Mouse (Mus musculus): ENCODE measurements around the gene Scn1a. TPM values are rescaled to one million over a fixed set of nuclear protein-coding genes. Genes with fewer than 3 reads are reported as not detected.

Gene Scn1a
- polyA plus RNA-seq, 1 experiment from 2014 or later, result not detected

- peaks cover 21% of the 10 kb centered on the region for H3K27me3 ChIP-seq
- POLR2A ChIA-PET, result no interaction called here
- ATAC-seq, result no peak
These were observed 31.5 kb downstream of the Scn1a start for GRCm38 (mm10) chr2:66408899-66409739.

GRCm38 (mm10) chr2:66408456-66408855 is 32.2 kb downstream of the Scn1a start:
- ATAC-seq, result no peak

More at GRCm38 (mm10) chr2:66408899-66409739, 31.5 kb downstream of the Scn1a start:
- TF ChIP-seq CTCF (IDR thresholded peaks at IDR 0.05), result no peak
- in situ Hi-C loops (cut with MboI; ENCODE audit: low pct_unique_long_range_greater_than_20kb), result loop anchor here (5.0 to 25.0 kb wide), 3 partner anchors 152 to 1022 kb away; partner anchors contain the start of genes Scn2a and Ttc21b
- DNase-seq (ENCODE audit: low read depth, low spot score), result no peak
- CTCF ChIA-PET, result interaction anchor here (0.6 to 1.3 kb wide), 3 partner anchors 8 to 154 kb away, joined by 3 to 4 read pairs (median 3); partner anchors contain the start of gene Ttc21b

GRCm38 (mm10) chr2:66392586-66392985 is 48.1 kb downstream of the Scn1a start:
- in situ Hi-C loops (cut with MboI; ENCODE audit: low pct_unique_long_range_greater_than_20kb), result no loop called here
- POLR2A ChIA-PET, result no interaction called here
- CTCF ChIA-PET, result interaction anchor here (0.9 kb wide), 1 partner anchor 136 kb away, joined by 3 read pairs; the partner anchor contains the start of gene Ttc21b
- ATAC-seq (no peak), DNase-seq (ENCODE audit: low read depth, low spot score) (no peak)
- peaks cover 28% of the 10 kb centered on the region for H3K27me3 ChIP-seq
- TF ChIP-seq CTCF (IDR thresholded peaks at IDR 0.05), result no peak

More at GRCm38 (mm10) chr2:66408456-66408855, 32.2 kb downstream of the Scn1a start:
- no peak for DNase-seq (ENCODE audit: low read depth, low spot score)
- in situ Hi-C loops (cut with MboI; ENCODE audit: low pct_unique_long_range_greater_than_20kb), result loop anchor here (5.0 to 25.0 kb wide), 3 partner anchors 151 to 1021 kb away; partner anchors contain the start of genes Scn2a and Ttc21b
- CTCF ChIA-PET, result no interaction called here
- peaks cover 28% of the 10 kb centered on the region for H3K27me3 ChIP-seq
- POLR2A ChIA-PET, result no interaction called here
- no peak for TF ChIP-seq CTCF (IDR thresholded peaks at IDR 0.05)

- ATAC-seq (no peak), DNase-seq (ENCODE audit: low read depth, low spot score) (no peak)
- ChIA-PET CTCF (no interaction called here), POLR2A (no interaction called here)
- H3K27me3 ChIP-seq, result peaks cover 5% of the 10 kb centered on the region
- TF ChIP-seq CTCF (IDR thresholded peaks at IDR 0.05), result no peak
- in situ Hi-C loops (cut with MboI; ENCODE audit: low pct_unique_long_range_greater_than_20kb), result no loop called here
These were observed 72.7 kb downstream of the Scn1a start for GRCm38 (mm10) chr2:66367957-66368356.

- no peak for TF ChIP-seq CTCF (IDR thresholded peaks at IDR 0.05)
- CTCF ChIA-PET, result no interaction called here
- POLR2A ChIA-PET, result no interaction called here
- in situ Hi-C loops (cut with MboI; ENCODE audit: low pct_unique_long_range_greater_than_20kb), result no loop called here
- no peak for ATAC-seq
- no peak for DNase-seq (ENCODE audit: low read depth, low spot score)
- H3K27me3 ChIP-seq, result peaks cover 5% of the 10 kb centered on the region
These were observed 90.0 kb downstream of the Scn1a start for GRCm38 (mm10) chr2:66350590-66350989.

- H3K27me3 ChIP-seq, result peaks cover 5% of the 10 kb centered on the region
- ChIA-PET POLR2A (no interaction called here), CTCF (no interaction called here)
- no peak for DNase-seq (ENCODE audit: low read depth, low spot score)
- TF ChIP-seq CTCF (IDR thresholded peaks at IDR 0.05), result no peak
- in situ Hi-C loops (cut with MboI; ENCODE audit: low pct_unique_long_range_greater_than_20kb), result no loop called here
- no peak for ATAC-seq
These were observed 94.0 kb downstream of the Scn1a start for GRCm38 (mm10) chr2:66346622-66347021.

- in situ Hi-C loops (cut with MboI; ENCODE audit: low pct_unique_long_range_greater_than_20kb), result no loop called here
- ATAC-seq, result no peak
- DNase-seq (ENCODE audit: low read depth, low spot score), result no peak
These were observed 94.5 kb downstream of the Scn1a start for GRCm38 (mm10) chr2:66346181-66346580.

GRCm38 (mm10) chr2:66337406-66337805 is 103.2 kb downstream of the Scn1a start:
- ATAC-seq (no peak), DNase-seq (ENCODE audit: low read depth, low spot score) (no peak)
- no peak for TF ChIP-seq CTCF (IDR thresholded peaks at IDR 0.05)
- H3K27me3 ChIP-seq, result peaks cover 23% of the 10 kb centered on the region
- POLR2A ChIA-PET, result no interaction called here
- in situ Hi-C loops (cut with MboI; ENCODE audit: low pct_unique_long_range_greater_than_20kb), result no loop called here
- CTCF ChIA-PET, result no interaction called here

More at GRCm38 (mm10) chr2:66346181-66346580, 94.5 kb downstream of the Scn1a start:
- ChIA-PET CTCF (no interaction called here), POLR2A (no interaction called here)
- TF ChIP-seq CTCF (IDR thresholded peaks at IDR 0.05), result no peak
- H3K27me3 ChIP-seq, result peaks cover 5% of the 10 kb centered on the region

GRCm38 (mm10) chr2:66336396-66336795 is 104.2 kb downstream of the Scn1a start:
- in situ Hi-C loops (cut with MboI; ENCODE audit: low pct_unique_long_range_greater_than_20kb), result no loop called here
- DNase-seq (ENCODE audit: low read depth, low spot score), result no peak
- no peak for ATAC-seq
- peak; percentile 35 for TF ChIP-seq CTCF (IDR thresholded peaks at IDR 0.05)
- peaks cover 29% of the 10 kb centered on the region for H3K27me3 ChIP-seq
- POLR2A ChIA-PET, result no interaction called here
- CTCF ChIA-PET, result no interaction called here

- ChIA-PET CTCF (no interaction called here), POLR2A (no interaction called here)
- H3K27me3 ChIP-seq, result peaks cover 22% of the 10 kb centered on the region
- ATAC-seq, result no peak
- DNase-seq (ENCODE audit: low read depth, low spot score), result no peak
- no peak for TF ChIP-seq CTCF (IDR thresholded peaks at IDR 0.05)
- in situ Hi-C loops (cut with MboI; ENCODE audit: low pct_unique_long_range_greater_than_20kb), result loop anchor here (25.0 kb wide), 2 partner anchors 365 to 515 kb away; partner anchors contain the start of genes Scn7a and Scn9a
These were observed 168.1 kb downstream of the Scn1a start for GRCm38 (mm10) chr2:66272551-66272950.

All from Patski (cell line).